Mouse (Mus musculus) B cell, adult 2 months (primary cell): Measurements from ENCODE around the gene Ect2l.
"Not testable (repeated sequence)": the region's sequence is repeated elsewhere in the genome, so short reads cannot be mapped to it uniquely, and the experiment has no call there.

ENCODE experiments used
- DNase-seq, 2 experiments: peaks; one replicate each; pipeline ENCODE4 v3.0.0; 2022

Gene Ect2l

GRCm38 (mm10) chr10:18189498-18189897, 21.2 kb downstream of the Ect2l start:
- DNase-seq = no peak

- no peak for DNase-seq
Observed at GRCm38 (mm10) chr10:18188564-18188963, 22.1 kb downstream of the Ect2l start.

- no peak for DNase-seq
Observed at GRCm38 (mm10) chr10:18182246-18182645, 28.4 kb downstream of the Ect2l start.

DNA sequence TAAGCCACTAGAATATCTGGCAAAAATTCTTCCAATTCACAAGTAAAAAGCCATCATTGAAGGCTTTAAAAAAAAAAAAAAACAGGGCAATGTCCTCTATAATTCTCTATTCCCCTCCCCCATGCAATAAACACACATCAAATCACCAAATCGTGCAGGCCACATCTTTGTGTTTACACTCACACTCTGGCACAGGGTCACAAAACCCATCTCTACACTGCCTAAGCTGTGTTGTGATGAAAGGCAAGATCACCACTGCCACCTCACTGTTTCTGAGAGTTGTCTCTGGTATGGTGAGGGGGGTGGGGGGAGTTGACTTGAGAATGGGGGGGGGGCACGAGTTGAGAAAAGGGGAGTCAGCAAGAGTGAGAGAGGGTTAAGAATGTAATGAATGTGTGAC, 33.4 kb downstream of the Ect2l start:
- no peak for DNase-seq

GRCm38 (mm10) chr10:18176722-18177121, 34.0 kb downstream of the Ect2l start:
- no peak for DNase-seq

DNA sequence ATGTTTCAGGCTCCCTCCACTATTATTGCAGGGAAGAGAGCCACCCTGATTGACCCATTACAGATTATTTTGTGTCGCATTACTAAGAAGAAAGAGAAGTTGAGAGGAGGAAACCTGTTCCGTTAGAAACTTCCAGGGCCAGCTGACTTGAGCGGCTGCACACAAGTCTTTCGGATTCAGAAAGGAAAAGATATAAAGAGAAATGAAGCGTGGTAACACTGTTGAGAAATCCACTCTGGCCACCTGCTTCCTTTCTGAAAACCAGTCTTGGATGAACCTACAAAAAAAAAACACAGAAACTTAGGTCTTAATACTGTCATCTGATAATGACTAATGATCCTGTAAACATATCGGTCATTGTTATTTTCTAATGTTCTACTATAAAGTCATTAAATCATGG, 35.6 kb downstream of the Ect2l start:
- DNase-seq = no peak

- no peak for DNase-seq
Observed at GRCm38 (mm10) chr10:18162435-18162971, 48.2 kb downstream of the Ect2l start.

DNA sequence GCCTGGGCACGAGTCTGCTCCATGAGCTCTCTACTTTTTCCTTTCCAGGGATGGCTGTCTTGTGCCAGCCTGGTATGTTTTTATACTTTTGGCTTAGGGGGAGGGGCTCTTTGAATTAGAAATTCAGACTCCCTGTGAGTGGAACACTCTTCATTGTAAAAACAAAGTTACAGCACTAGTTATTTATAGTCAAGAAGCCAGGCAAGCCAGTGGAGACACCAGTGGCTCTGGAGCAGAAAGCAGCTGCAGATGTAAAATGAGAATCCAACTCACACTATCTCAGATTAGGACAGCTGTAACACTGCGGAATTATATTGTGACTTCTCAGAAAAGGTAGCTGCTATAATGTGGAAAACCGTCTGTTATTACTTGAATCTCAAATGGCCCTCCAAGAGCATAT, 63.5 kb downstream of the Ect2l start:
- DNase-seq = no peak

DNA sequence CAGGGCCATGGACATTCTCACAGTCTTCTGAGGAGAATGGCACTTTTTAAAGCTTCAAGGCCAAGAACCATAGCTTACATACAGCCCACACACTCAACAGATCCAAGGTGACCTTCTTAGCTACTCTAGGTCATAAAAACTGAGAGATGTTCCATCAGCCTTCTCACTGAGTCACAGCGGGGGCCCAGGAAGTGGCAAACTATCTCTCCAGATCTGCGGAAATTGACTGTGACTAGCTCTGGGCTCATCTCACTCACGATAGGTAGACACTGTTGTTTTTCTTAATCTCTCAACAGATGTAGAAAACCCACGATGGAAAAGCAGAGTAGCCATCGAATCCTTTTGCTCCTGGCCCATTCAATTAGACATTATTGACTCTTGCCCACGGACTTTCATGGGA, 68.5 kb downstream of the Ect2l start:
- DNase-seq = no peak

GRCm38 (mm10) chr10:18141389-18141788, 69.3 kb downstream of the Ect2l start:
- no peak for DNase-seq

GRCm38 (mm10) chr10:18139615-18140014, 71.1 kb downstream of the Ect2l start:
- no peak for DNase-seq

- not testable (repeated sequence) for DNase-seq
Observed at GRCm38 (mm10) chr10:18138853-18139503, 71.7 kb downstream of the Ect2l start.

DNA sequence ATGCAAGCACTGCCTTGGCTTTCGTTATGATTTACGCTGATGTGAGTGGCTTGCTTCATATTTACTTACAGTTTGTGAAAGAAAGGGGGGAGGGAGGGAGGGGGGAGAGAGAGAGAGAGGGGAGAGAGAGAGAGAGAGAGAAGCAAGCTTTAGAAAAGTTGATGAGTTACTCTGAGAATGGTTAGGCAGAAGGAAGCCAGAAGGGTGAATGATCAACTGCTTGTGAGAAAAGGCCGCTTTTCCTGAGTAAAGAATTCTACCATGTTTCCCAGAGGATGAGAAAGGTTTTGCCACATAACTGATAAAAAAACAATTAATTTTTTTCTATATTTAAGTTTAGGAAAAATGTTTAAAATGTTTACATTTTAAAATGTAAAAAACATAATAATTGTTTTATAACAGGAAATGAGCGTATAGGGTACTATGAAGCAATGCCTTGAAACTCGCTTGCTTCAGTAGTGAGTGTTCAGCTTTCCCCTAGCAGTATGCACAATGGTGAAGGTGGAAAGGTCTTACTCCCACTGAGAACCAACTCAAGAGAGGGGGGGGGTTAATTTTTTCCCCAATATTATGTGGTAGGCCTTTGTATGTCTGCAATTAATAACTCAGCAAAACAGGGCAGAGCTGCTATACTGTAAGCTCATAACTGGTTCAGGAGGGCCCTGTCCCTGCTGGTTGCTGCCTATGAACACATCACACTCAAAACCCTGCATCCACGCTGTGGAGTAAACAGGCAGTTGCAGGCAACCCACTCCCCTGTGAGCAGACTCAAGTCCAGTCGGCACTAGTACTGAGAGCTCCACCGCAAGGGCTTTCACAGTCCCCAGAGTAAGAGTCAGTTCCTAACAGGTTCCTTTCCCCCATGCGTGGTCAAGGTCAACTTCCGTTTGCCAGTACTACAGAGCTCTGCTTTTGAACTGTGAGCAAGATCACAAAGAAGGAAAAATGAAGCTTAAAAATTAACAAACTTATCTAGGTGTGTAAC, 78.7 kb downstream of the Ect2l start:
- DNase-seq = no peak

DNA sequence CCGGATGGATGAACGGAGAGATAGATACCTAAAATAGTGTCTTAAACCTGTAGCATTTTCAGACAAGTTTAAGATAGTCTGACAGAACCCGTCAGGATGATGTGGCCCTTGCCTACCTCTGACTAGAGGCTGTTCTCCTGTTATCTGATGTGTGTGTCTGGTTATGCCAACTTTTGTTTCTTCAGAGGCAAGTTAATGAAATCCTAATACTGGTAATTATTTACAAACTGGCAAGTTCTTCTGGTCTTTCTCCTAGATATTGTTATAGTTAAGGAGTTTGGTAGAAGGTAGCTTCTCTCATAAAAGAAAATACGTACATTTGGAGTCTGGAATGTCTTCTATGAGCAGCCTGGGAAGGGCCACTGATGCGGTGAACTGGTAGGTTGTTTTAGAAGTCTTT, 80.4 kb downstream of the Ect2l start:
- DNase-seq = no peak

- DNase-seq = no peak
Observed at GRCm38 (mm10) chr10:18118336-18118735, 92.4 kb downstream of the Ect2l start.

DNA sequence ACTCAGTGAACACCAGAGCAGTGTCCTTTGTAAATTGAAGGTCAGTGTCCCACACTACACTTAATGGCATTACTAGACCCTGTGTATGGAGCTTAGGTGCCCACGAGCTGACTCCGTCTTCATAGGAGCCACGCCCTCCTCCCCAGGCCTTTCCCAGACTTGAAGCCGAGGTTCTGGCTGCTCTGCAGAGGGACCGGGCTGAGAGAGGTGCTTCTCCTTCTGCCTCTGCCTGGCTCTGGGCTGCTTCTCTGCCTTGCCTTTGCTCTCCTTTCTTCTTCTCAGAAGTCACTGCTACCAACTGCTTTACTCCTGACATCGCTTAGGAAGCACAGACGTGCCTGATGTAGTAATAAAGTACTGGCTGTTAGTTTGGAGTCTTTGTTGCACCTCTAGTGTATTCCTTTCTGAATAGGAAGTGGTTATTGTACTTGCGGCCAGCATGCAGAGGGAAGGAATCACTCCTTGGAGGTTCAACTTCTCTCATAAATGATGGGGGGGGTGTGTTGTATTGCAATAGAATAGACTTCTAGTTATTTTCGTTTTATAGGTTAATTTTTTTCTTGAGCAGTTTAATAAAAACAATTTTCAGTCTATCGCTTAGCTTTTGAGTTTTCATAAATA, 97.1 kb downstream of the Ect2l start:
- DNase-seq = no peak

- DNase-seq = no peak
Observed at GRCm38 (mm10) chr10:18110940-18111339, 99.8 kb downstream of the Ect2l start.

- DNase-seq = no peak
Observed at GRCm38 (mm10) chr10:18107471-18107870, 103.2 kb downstream of the Ect2l start.

- no peak for DNase-seq
Observed at GRCm38 (mm10) chr10:18102166-18102565, 108.5 kb downstream of the Ect2l start.

- DNase-seq = no peak
Observed at GRCm38 (mm10) chr10:18090691-18091090, 120.0 kb downstream of the Ect2l start.

GRCm38 (mm10) chr10:18082772-18083171, 127.9 kb downstream of the Ect2l start:
- DNase-seq = no peak

GRCm38 (mm10) chr10:18081536-18081935, 129.2 kb downstream of the Ect2l start:
- DNase-seq = no peak
